Mouse (Mus musculus) CH12.LX (cell line): ENCODE results near the gene Snai3.

ENCODE experiments used
- CTCF ChIP-seq, 2 experiments: IDR thresholded peaks in 1 of 2; conservative IDR thresholded peaks in 1 of 2; 2 replicates each; pipeline ENCODE4 v1.5.1; 2011 to 2012; ENCODE audit warnings: low read depth in 2 of 2, low read length in 2 of 2, improper control_type of control experiment in 1 of 2, inconsistent platforms in 1 of 2, mild to moderate bottlenecking in 1 of 2, moderate library complexity in 1 of 2
- ELF1 ChIP-seq: IDR thresholded peaks from 2 replicates; pipeline ENCODE4 v1.6.1; 2014; ENCODE audit warnings: low read depth, mild to moderate bottlenecking, inconsistent platforms, low read length, improper control_type of control experiment
- EP300 ChIP-seq: IDR thresholded peaks from 2 replicates; pipeline ENCODE4 v1.6.1; 2011; ENCODE audit warnings: low read length, improper control_type of control experiment
- MAX ChIP-seq: IDR thresholded peaks from 2 replicates; pipeline ENCODE4 v1.6.1; 2011; ENCODE audit warnings: low read length, improper control_type of control experiment
- NELFE ChIP-seq: IDR thresholded peaks from 2 replicates; pipeline ENCODE4 v1.6.1; 2011; ENCODE audit warnings: low read depth, low read length, improper control_type of control experiment
- POLR2A ChIP-seq: IDR thresholded peaks from 2 replicates; pipeline ENCODE4 v1.6.1; 2011; ENCODE audit warnings: low read depth, mild to moderate bottlenecking, improper control_type of control experiment, low read length
- ZC3H11A ChIP-seq: IDR thresholded peaks from 2 replicates; pipeline ENCODE4 v1.6.1; 2012; ENCODE audit warnings: low read depth, mild to moderate bottlenecking, inconsistent platforms, low read length, improper control_type of control experiment

DNA sequence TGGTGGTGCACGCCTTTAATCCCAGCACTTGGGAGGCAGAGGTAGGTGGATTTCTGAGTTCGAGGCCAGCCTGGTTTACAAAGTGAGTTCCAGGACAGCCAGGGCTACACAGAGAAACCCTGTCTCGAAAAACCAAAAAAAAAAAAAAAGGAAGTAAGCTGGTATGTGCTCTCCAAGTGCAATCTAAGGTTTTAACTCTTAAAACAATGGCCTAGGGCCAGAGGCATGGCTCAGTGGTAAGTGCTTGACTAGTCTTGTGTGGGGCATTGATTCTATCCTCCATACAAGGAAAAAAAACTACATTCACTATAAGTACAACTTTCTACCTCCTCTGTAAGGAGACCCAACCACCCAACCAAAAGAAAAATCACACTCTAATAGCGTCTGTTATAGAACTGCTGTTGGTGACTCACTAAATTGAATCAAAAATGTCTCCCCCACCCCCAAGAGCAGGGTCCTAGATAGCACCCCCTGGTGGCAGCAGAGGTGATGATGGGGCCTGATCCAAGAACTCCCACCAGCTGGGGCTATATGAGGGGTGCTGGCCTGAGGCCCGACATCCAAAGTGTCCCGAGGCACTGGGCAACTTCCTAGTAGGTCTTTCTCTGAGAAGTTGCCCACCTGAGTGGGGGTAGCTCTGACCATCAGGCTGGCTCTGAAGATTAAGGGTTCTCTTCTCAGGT, 1.2 kb downstream of the Snai3 start:
- TF ChIP-seq CTCF (conservative IDR thresholded peaks at IDR 0.05 in 1 of 2, IDR thresholded peaks at IDR 0.05 in 1 of 2; ENCODE audit: low read depth in 2 of 2, low read length in 2 of 2) (peak; percentile 10 to 50; a peak in 2 of 4 replicates), ZC3H11A (no peak), ELF1 (no peak), POLR2A (no peak), NELFE (no peak), MAX (no peak), EP300 (no peak)
